Mouse (Mus musculus) brain, embryonic 14.5 days (tissue): ENCODE measurements around the gene Lrrfip2. TPM values are rescaled to one million over a fixed set of nuclear protein-coding genes. Genes with fewer than 3 reads are reported as not detected.

ENCODE experiments used
- DNase-seq: peaks from one replicate; pipeline ENCODE4 v3.0.0-alpha.2; 2011; ENCODE audit warnings: low read depth
- CTCF ChIP-seq: fragments of 200-500 bp; IDR thresholded peaks from 2 replicates; pipeline ENCODE4 v1.5.1; 2012; ENCODE audit warnings: inconsistent platforms, mild to moderate bottlenecking, moderate library complexity, borderline replicate concordance; ENCODE audit not compliant: insufficient read depth, insufficient read length; ENCODE audit errors: extremely low read depth
- POLR2A ChIP-seq: fragments of 200-500 bp; IDR thresholded peaks from 2 replicates; pipeline ENCODE4 v1.6.1; 2012; ENCODE audit warnings: mild to moderate bottlenecking, inconsistent platforms, borderline replicate concordance; ENCODE audit not compliant: poor library complexity, insufficient read depth, insufficient read length, severe bottlenecking; ENCODE audit errors: extremely low read depth
- polyA plus RNA-seq: library from polyadenylated mRNA; depleted of rRNA; stranded (reverse); fragments of >200 nt; gene quantifications from 2 replicates; pipeline ENCODE4 v1.2.3, GENCODE M21; 2012

Lrrfip2 gene
- polyA plus RNA-seq, 1 experiment, result 41.3 TPM

GRCm38 (mm10) chr9:111153026-111153425, 35.6 kb downstream of the Lrrfip2 start:
- TF ChIP-seq POLR2A (no peak), CTCF (no peak)
- no peak for DNase-seq

GRCm38 (mm10) chr9:111155764-111156458, 38.5 kb downstream of the Lrrfip2 start:
- no peak for DNase-seq
- TF ChIP-seq CTCF (no peak), POLR2A (no peak)

- TF ChIP-seq CTCF, result no peak
- no peak for TF ChIP-seq POLR2A
- DNase-seq, result no peak
Measured at GRCm38 (mm10) chr9:111159562-111159961, 42.2 kb downstream of the Lrrfip2 start.

GRCm38 (mm10) chr9:111161213-111161612, 43.8 kb downstream of the Lrrfip2 start:
- TF ChIP-seq POLR2A (no peak), CTCF (no peak)
- peak; percentile 15 for DNase-seq

- TF ChIP-seq CTCF (no peak), POLR2A (no peak)
- DNase-seq, result peak; percentile 5
Measured at GRCm38 (mm10) chr9:111166612-111167011, 49.2 kb downstream of the Lrrfip2 start.

GRCm38 (mm10) chr9:111170430-111170829, 53.0 kb downstream of the Lrrfip2 start:
- no peak for TF ChIP-seq CTCF
- TF ChIP-seq POLR2A, result no peak

GRCm38 (mm10) chr9:111174071-111174470, 56.7 kb downstream of the Lrrfip2 start:
- TF ChIP-seq POLR2A (no peak), CTCF (no peak)
- DNase-seq, result no peak

More at GRCm38 (mm10) chr9:111170430-111170829, 53.0 kb downstream of the Lrrfip2 start:
- DNase-seq, result no peak

GRCm38 (mm10) chr9:111178971-111179370, 61.6 kb downstream of the Lrrfip2 start:
- TF ChIP-seq CTCF (no peak), POLR2A (no peak)
- no peak for DNase-seq

GRCm38 (mm10) chr9:111182176-111182575, 64.8 kb downstream of the Lrrfip2 start:
- DNase-seq, result peak; percentile 54
- TF ChIP-seq CTCF (no peak), POLR2A (no peak)

- peak; percentile 54 for DNase-seq
Measured at GRCm38 (mm10) chr9:111184929-111185328, 67.5 kb downstream of the Lrrfip2 start.

GRCm38 (mm10) chr9:111186861-111187260, 69.5 kb downstream of the Lrrfip2 start:
- no peak for TF ChIP-seq CTCF
- TF ChIP-seq POLR2A, result no peak
- DNase-seq, result peak; percentile 32

More at GRCm38 (mm10) chr9:111184929-111185328, 67.5 kb downstream of the Lrrfip2 start:
- TF ChIP-seq CTCF, result no peak
- TF ChIP-seq POLR2A, result no peak

- no peak for TF ChIP-seq POLR2A
- no peak for TF ChIP-seq CTCF
- DNase-seq, result no peak
Measured at GRCm38 (mm10) chr9:111188731-111189130, 71.3 kb downstream of the Lrrfip2 start.

- TF ChIP-seq CTCF, result no peak
- no peak for TF ChIP-seq POLR2A
- DNase-seq, result no peak
Measured at GRCm38 (mm10) chr9:111193211-111193610, 75.8 kb downstream of the Lrrfip2 start.

- TF ChIP-seq POLR2A (no peak), CTCF (no peak)
- DNase-seq, result no peak
Measured at GRCm38 (mm10) chr9:111197116-111197515, 79.7 kb downstream of the Lrrfip2 start.
